Mouse (Mus musculus): ENCODE measurements at regions not wholly inside any gene's neighbourhood (a gene's known extent, or its start where the extent isn't known, plus 50 kb on each side); places are given as distances from the start of the nearest gene placed in this dataset.

- TF ChIP-seq CTCF (IDR thresholded peaks at IDR 0.05 in 2 of 3, conservative IDR thresholded peaks at IDR 0.05 in 1 of 3; ENCODE audit: control insufficient read depth in 1 of 3, insufficient read depth in 1 of 3, low read depth in 2 of 3, low read length in 3 of 3, poor library complexity in 1 of 3, severe bottlenecking in 1 of 3) = no peak
- TF ChIP-seq USF2 (IDR thresholded peaks at IDR 0.05; ENCODE audit: borderline replicate concordance in 1 of 2, insufficient read depth in 1 of 2, low read depth in 1 of 2, low read length in 2 of 2) = no peak
- no peak for TF ChIP-seq GATA1 (IDR thresholded peaks at IDR 0.05; ENCODE audit: low read depth, low read length)
- no peak for TF ChIP-seq RCOR1 (IDR thresholded peaks at IDR 0.05; ENCODE audit: low read depth, low read length)
- TF ChIP-seq NRF1 (IDR thresholded peaks at IDR 0.05; ENCODE audit: insufficient read depth, low read depth, low read length, poor library complexity, severe bottlenecking) = no peak
- TF ChIP-seq POLR2A (IDR thresholded peaks at IDR 0.05; ENCODE audit: control insufficient read depth in 1 of 2, insufficient read depth in 1 of 2, low read depth in 1 of 2, low read length in 2 of 2, poor library complexity in 1 of 2) = no peak
Measured at GRCm38 (mm10) chr6:140973732-140974131, 244.6 kb downstream of the Gm11077 start.

All from MEL (cell line).